Mouse (Mus musculus) spleen, adult 2 months (tissue): ENCODE measurements around the gene Nckap5. TPM values are rescaled to one million over a fixed set of nuclear protein-coding genes. Genes with fewer than 3 reads are reported as not detected.

Experiments
- DNase-seq, 2 experiments: peaks; one replicate each; pipeline versions ENCODE4 v3.0.0 to v3.0.0-alpha.2; 2012 to 2021; ENCODE audit warnings: low spot score in 2 of 2, low read depth in 1 of 2
- H3K27ac ChIP-seq: fragments of 200-500 bp; 2 replicates; pipeline ENCODE4 v1.5.1; 2012; ENCODE audit warnings: low read length, inconsistent platforms; ENCODE audit not compliant: insufficient read depth
- H3K27me3 ChIP-seq: fragments of 200-500 bp; 2 replicates; pipeline ENCODE4 v1.6.1; 2012; ENCODE audit warnings: mild to moderate bottlenecking, moderate library complexity, low read length, inconsistent platforms; ENCODE audit not compliant: control insufficient read depth, insufficient read depth
- H3K36me3 ChIP-seq: fragments of 200-500 bp; 2 replicates; pipeline ENCODE4 v1.6.1; 2012; ENCODE audit warnings: mild to moderate bottlenecking, low read length, inconsistent platforms; ENCODE audit not compliant: control insufficient read depth, insufficient read depth
- H3K4me1 ChIP-seq: fragments of 200-500 bp; 2 replicates; pipeline ENCODE4 v1.6.1; 2011; ENCODE audit warnings: inconsistent platforms; ENCODE audit not compliant: control insufficient read depth, insufficient read depth, insufficient read length
- H3K4me3 ChIP-seq: fragments of 200-500 bp; 2 replicates; pipeline ENCODE4 v1.5.1; 2011; ENCODE audit warnings: mild to moderate bottlenecking, inconsistent platforms; ENCODE audit not compliant: insufficient read depth, insufficient read length; ENCODE audit errors: extremely low read depth
- CTCF ChIP-seq: fragments of 200-500 bp; IDR thresholded peaks from 2 replicates; pipeline ENCODE4 v1.5.1; 2011; ENCODE audit warnings: mild to moderate bottlenecking, inconsistent platforms; ENCODE audit not compliant: insufficient read depth, insufficient read length, insufficient replicate concordance; ENCODE audit errors: extremely low read depth
- POLR2A ChIP-seq: fragments of 200-500 bp; IDR thresholded peaks from 2 replicates; pipeline ENCODE4 v1.6.1; 2011; ENCODE audit warnings: low read depth, low read length, inconsistent platforms
- WGBS: fragments of 180-500 bp; shearing (Covaris S2); methylation state at CpG from one replicate; pipeline ENCODE4 v1.1.7; 2018; 5-methylcytosine and 5-hydroxymethylcytosine counted together
- polyA plus RNA-seq: library from polyadenylated mRNA; depleted of rRNA; stranded (reverse); fragments of >200 nt; gene quantifications from 2 replicates; pipeline ENCODE4 v1.2.3, GENCODE M21; 2012

Gene Nckap5
- polyA plus RNA-seq, 1 experiment: 0.26 TPM

- no peak for DNase-seq
- TF ChIP-seq POLR2A (no peak), CTCF (no peak)
- Histone ChIP-seq H3K4me1 (no peaks in the 10 kb centered on the region), H3K27me3 (no peaks in the 10 kb centered on the region), H3K4me3 (no peak overlapping the region), H3K36me3 (no peaks in the 10 kb centered on the region), H3K27ac (no peak overlapping the region)
- 86% methylated on average over 1 of the region's 1 CpGs for WGBS
Measured at GRCm38 (mm10) chr1:126535527-126535926, 295.1 kb downstream of the Nckap5 start.

DNA sequence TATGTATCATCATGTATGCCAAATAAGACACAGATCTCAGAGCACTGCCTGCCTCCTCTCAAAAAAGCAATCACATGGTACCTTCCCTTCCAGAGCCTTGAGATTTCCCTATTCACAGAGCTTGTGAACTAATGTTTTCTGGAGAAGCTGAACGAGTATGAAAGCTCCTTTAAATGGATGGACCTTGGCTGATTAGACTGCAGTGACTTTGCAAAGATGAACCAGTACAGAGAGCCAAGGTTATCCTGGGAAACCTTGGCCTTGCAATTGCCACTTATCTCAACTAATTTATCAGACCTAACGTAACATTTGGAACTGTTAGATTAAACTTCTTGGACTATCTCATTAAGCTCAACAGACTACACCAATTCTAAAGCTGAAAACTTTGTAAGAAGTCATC is 296.6 kb downstream of the Nckap5 start:
- Histone ChIP-seq H3K4me3 (no peak overlapping the region), H3K4me1 (no peaks in the 10 kb centered on the region), H3K27ac (no peak overlapping the region), H3K36me3 (no peaks in the 10 kb centered on the region), H3K27me3 (no peaks in the 10 kb centered on the region)
- no peak for DNase-seq
- WGBS: 81% methylated on average over 2 of the region's 2 CpGs
- TF ChIP-seq CTCF (no peak), POLR2A (no peak)

DNA sequence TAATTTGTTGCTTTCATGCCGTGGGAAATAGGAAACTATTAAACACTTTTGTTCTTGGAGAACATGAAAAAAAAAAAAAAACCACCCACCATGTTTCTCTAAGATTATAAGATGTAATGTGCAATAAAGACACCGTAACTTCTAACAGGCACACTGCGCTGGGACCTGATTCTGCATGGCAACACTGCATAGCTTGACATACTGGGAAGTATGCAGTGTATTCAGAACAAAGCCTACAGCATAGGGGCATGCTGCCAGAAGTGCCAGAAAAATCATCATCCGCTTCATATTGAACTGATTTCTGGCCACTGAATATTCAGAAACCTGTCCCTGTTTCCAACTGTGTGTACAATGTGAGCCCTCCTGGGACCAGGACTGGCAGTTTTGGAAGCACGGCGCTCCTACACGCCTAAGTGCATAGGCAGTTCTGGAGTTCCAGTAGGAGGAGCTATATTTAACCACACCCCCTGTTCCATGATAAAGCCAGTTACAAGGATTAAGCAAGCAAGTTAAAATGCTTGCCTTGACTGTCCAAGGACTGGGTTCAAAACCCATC is 302.5 kb downstream of the Nckap5 start:
- Histone ChIP-seq H3K4me1 (no peaks in the 10 kb centered on the region), H3K4me3 (no peak overlapping the region), H3K27me3 (no peaks in the 10 kb centered on the region), H3K36me3 (no peaks in the 10 kb centered on the region), H3K27ac (no peak overlapping the region)
- no peak for DNase-seq
- 93% methylated on average over 7 of the region's 7 CpGs for WGBS
- no peak for TF ChIP-seq CTCF
- no peak for TF ChIP-seq POLR2A

DNA sequence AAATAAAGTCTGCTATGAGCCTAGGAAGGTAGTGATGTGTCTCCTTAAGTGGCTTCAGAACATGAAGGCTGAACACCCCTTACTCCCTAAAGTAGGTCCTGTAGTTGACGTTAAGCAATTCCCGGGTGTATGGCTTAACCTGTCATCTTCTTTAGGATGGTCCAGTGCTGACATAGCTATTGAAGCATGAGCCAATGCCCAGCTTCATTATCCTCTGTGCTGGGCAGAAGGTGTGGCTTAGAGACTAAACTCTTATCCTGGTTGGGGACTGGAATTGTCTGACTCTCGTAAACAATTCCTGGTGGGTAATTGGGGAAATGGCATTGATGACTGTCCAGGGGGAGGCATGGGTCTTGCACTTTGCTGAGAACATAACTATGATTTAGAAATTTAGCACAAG is 312.5 kb downstream of the Nckap5 start:
- Histone ChIP-seq H3K4me1 (no peaks in the 10 kb centered on the region), H3K27ac (no peak overlapping the region), H3K27me3 (no peaks in the 10 kb centered on the region), H3K36me3 (no peaks in the 10 kb centered on the region), H3K4me3 (no peak overlapping the region)
- WGBS: 89% methylated on average over 3 of the region's 3 CpGs
- DNase-seq: no peak
- TF ChIP-seq POLR2A (no peak), CTCF (no peak)

GRCm38 (mm10) chr1:126517427-126517826 is 313.2 kb downstream of the Nckap5 start:
- TF ChIP-seq CTCF: no peak
- no peak for TF ChIP-seq POLR2A
- Histone ChIP-seq H3K27me3 (no peaks in the 10 kb centered on the region), H3K36me3 (no peaks in the 10 kb centered on the region), H3K27ac (no peak overlapping the region), H3K4me3 (no peak overlapping the region), H3K4me1 (no peaks in the 10 kb centered on the region)
- 91% methylated on average over 1 of the region's 1 CpGs for WGBS
- DNase-seq: no peak

DNA sequence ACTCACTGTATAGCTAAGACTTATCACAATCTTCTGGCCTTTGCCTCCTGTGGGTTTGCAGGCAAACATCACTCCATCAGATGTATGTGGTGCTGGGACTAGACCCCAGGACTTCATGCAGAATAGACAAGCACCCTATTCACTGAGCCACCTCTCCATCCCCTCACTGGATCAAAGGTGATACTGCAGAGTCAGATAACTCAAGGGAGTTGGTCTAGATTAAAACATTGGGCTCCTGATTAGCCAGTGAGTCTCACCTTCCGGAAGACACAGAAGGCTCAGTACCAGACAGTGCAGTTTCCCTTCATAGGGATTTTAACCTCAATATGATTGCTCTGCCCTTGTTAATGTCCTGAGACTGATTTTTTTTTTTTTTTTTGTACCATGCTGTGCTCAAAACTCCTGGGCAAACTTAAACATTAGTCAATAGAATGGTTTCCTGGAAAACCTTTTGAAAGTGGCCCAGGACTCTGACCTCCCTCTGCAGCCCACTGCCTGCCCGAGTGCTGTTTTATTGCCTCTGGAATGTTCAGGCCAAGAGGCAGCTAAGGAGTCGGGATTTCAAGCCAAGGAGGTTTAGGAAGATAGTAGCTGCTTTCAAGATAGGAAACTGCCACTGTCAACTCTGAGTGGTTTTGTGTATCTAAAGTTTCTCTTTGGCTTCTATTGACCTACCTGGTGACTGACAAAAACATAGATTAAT is 315.4 kb downstream of the Nckap5 start:
- no peak overlapping the region for H3K4me3 ChIP-seq
- WGBS: 45% methylated on average over 3 of the region's 3 CpGs
- H3K4me1 ChIP-seq: no peaks in the 10 kb centered on the region
- no peak overlapping the region for H3K27ac ChIP-seq
- no peak for TF ChIP-seq POLR2A
- TF ChIP-seq CTCF: no peak
- H3K27me3 ChIP-seq: no peaks in the 10 kb centered on the region
- DNase-seq: no peak
- H3K36me3 ChIP-seq: no peaks in the 10 kb centered on the region

DNA sequence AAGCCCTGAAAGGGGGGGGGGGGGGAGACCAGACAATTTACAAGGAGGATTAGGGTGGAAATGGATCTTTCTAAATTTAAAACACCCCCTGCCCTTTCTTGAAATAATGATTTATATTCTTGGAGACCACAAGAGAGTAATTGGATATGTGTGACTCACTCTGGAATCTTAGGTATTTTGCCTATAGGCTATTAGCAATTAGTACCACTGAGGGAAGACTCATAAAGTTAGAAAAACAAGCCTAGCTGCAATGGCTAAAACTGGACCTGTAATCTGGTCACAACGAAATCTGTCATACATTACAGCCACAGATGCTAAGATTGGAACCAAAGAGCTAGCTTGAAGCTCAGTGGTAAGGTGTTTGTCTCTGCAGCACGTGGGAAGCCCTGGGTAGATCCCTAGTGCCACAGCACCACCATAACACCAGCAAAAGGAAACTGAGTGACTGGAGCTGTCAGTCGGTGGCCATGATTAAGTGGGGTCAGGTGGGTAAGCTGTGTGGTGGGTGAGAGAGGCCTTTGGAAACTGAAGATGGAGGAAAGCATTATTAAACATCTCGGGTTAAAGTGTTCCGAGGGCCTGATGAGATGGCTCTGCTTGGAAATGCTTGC is 318.7 kb downstream of the Nckap5 start:
- no peaks in the 10 kb centered on the region for H3K36me3 ChIP-seq
- TF ChIP-seq CTCF (no peak), POLR2A (no peak)
- no peaks in the 10 kb centered on the region for H3K27me3 ChIP-seq
- H3K27ac ChIP-seq: no peak overlapping the region
- no peaks in the 10 kb centered on the region for H3K4me1 ChIP-seq
- DNase-seq: no peak
- H3K4me3 ChIP-seq: no peak overlapping the region
- WGBS: 75% methylated on average over 5 of the region's 5 CpGs
